Mouse (Mus musculus) ovary, postnatal 10 days (tissue): ENCODE data around the gene Slc29a4.

Source experiments
- DNase-seq: peaks from one replicate; pipeline ENCODE4 v3.0.0; 2022; ENCODE audit warnings: low spot score

Slc29a4 gene

DNA sequence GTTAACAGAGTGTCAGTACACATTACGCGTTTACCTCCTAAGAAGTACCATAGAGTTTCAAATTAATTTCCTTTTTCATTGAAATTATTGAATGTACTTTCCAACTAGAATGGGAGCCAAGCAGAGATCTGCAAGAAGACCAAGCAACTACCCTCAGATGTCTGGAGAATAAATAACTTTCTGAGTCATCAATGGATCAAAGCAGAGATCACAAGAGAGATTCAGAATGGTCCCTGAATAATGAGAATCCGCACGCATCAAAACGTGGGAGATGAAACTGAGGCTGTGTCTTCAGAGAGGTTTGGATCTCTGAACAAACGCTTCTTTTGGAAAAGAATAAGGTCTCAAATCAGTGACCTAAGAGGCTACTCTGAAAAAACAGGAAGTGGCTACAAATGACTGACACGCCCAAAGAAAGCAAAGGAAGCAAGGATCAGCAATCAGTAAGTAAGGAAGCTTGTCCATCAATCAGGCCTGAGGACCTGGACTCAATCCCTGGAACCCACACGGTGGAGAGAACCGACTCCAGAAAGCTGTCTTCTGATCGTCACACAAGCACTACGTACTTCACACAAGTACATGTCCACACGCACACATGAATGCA lies 54.8 kb downstream of the Slc29a4 start:
- DNase-seq: no peak

DNA sequence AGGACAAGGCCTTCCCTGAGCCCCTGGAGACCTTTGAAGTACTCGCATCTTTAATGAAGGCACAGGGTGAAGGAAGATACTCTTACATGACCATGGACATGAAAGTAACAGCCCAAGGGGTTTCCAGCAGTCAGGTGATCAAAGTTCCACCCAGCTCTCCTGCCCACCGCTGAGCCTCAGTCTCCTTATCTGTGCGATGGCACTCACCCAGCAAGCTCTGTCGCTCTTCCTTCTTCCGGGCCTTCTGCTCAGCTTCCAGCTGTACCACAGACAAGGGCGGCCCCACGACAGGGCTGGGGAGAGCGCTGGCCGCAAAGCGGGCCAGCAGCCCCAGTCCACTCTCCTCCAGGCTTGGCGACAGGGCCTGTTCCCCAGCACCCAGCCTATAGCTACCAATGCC lies 57.9 kb downstream of the Slc29a4 start:
- no peak for DNase-seq

DNA sequence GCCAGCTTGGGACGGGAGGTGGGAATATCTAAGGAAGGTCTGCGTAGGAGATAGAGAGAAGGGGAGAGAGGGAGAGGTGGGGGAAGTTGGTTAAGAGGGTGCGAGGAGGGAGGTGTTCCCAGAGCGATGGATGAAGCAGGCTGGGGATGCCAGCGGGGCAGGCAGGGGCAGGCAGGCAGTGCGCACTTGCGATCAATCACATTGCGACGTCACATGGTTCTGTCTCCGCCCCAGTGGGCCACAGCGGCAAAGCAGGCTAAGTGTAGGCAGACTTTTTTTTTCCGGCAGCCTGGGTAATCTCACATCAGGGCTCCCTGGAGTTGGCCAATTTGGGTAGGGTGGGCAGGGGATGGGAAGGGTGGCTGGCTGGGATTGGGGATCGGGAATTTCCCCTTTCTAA lies 59.9 kb downstream of the Slc29a4 start:
- no peak for DNase-seq

DNA sequence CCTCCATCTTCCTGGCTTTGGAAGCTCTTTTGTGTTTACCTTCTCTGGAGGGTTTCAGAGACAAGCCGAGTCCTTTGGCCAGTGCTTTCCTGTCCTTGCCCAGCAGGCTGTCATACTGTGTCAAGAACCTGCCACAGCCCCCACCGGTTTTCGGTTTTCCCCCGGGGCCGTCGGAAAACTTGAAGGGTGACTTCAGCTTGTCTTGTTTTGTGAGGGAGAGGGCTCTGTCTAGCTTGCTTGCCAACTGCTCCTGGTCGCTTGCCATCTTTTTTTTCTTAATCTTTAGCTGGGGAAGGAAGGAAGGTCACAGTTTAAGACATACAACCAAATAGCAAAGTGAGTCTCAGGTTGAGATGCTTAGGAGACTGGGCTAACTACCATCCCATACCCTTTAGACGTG lies 67.5 kb downstream of the Slc29a4 start:
- DNase-seq: no peak

DNA sequence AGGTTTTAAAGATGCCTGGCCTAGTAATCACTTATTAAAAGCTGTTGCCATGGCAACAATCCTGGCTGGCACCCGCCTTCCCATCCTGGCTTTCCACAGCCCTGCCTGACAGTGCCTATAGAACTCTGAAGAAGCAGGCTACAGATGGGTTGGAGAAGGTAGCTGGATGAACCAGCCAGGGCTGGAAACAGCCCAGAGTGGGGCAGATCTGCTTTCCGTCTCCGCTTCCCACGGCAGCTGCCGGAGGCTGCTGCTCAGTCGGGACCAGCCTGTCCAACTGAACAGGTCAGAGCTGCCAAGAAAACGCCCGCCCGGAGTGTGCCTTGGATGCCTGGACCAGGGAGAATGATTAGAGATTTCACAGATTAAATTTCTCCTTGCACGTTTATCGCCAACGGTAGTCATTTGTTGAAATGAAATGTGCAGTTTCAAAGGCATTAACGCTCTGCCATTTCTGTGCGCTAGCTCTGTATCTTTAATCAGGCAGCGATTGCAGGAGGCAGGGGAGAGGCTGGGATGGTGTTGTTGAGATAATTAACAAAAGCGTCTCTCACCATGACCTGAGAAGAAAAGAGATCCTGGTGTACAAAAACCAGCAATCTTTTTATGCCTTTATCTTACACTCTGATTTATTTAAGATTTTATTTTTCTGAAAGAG lies 69.1 kb downstream of the Slc29a4 start:
- DNase-seq: no peak

DNA sequence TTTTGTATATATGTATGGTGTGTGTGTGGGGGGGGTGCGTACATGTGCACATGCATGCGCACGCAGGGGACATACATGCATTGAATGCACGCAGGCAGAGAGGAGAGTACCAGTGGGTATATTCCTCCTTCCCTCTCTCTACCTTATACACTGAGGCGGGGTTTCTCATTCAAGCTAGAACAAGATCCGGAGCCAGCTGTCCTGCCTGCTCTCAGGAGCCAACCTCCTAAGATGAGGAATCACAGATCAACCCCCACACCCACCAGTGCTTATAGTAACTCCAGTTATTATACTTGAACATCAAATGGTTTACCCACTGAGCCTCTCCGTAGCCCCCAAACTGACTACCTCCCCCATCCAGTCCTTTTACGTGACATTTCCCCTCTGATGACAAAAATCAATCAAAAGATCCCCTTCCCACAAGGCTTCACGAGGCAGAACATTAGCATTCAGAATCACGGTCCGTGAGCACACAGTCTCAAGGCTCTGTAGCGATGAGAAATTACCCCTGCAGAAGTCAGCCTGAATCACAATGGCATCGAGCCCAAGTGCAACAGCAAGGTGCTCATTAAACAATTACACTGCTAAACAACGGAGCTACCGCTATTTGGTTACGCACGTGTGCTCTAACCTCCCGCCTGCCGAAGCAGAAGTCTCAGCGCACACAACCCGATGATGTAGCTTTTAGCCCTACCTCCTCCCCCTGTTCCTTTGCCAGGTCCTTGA lies 69.9 kb downstream of the Slc29a4 start:
- no peak for DNase-seq

DNA sequence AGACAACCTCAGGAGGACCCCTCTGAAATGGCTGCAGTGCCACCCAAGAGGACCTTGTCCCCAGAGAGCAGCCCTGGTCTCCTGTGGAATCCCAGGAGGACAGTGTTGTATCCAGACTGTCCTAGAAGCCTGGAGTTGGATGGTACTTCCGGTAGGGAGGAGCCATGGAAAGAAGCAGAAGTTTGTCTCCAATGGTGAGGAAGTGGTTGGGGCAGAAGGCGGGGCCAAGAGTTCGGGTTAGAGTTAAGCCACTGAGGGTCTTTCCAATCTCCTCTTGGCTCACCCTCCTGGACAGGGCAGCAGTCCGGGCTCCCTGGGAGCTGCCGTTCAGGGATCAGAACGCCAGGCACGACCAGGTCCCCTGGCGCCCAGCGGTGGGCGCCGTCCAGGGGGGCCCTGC lies 72.0 kb downstream of the Slc29a4 start:
- no peak for DNase-seq

DNA sequence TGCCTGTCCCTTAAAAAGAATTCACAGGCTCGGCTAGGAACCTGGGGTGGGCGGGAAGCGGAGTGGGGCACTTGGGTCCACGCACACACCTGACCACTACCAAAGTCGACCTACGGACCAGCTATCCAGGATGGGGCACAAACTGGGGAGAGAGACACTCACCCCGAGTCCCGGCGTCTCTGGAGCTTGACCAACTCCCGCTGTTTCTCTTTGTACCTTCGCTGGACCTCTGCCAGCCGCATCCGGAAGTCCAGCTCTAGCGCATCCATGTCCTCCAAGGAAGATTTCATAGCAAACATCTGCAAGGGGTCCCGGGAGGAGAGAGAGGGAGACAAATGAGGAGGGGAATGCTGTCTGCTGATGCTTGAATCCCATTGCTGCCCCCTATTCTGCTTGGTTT lies 72.6 kb downstream of the Slc29a4 start:
- no peak for DNase-seq

DNA sequence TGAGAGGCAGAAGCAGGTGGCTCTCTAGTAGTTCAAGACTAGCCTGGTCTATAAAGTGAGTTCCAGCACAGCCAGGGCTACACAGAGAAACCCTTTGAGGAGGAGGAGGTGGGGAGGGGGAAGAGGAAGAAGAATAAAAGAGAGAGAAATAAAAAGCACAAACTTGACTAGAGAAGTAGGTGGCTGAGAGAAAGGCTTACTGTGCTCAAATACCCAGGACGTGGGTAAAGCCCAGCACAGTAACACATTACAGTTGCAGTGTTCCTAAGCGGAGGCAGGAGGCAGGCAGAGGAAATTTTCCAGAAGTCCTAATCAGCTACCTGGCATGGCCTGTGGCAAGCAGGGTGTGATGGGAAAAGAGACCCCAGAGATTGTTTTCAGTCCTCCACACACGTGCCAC lies 74.4 kb downstream of the Slc29a4 start:
- DNase-seq: no peak

DNA sequence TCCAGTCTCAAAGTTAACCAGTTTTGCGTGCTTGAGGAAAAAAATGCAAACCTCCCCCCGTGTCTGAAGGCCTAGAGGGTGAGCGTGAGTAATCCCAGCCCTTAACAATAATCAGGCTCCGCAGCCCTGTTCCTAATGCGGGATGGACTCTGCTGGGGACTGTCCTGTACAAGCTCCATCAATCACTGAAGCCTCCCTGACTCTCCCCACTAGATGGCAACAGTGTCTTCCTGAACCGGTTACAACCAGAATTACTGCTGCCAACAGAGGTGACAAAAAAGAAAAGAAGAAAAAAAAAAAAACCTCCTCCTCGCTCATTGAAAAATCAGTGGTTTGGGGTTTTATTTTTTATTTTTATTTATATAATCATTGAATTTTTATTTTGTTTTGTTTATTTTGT lies 75.6 kb downstream of the Slc29a4 start:
- DNase-seq: no peak

DNA sequence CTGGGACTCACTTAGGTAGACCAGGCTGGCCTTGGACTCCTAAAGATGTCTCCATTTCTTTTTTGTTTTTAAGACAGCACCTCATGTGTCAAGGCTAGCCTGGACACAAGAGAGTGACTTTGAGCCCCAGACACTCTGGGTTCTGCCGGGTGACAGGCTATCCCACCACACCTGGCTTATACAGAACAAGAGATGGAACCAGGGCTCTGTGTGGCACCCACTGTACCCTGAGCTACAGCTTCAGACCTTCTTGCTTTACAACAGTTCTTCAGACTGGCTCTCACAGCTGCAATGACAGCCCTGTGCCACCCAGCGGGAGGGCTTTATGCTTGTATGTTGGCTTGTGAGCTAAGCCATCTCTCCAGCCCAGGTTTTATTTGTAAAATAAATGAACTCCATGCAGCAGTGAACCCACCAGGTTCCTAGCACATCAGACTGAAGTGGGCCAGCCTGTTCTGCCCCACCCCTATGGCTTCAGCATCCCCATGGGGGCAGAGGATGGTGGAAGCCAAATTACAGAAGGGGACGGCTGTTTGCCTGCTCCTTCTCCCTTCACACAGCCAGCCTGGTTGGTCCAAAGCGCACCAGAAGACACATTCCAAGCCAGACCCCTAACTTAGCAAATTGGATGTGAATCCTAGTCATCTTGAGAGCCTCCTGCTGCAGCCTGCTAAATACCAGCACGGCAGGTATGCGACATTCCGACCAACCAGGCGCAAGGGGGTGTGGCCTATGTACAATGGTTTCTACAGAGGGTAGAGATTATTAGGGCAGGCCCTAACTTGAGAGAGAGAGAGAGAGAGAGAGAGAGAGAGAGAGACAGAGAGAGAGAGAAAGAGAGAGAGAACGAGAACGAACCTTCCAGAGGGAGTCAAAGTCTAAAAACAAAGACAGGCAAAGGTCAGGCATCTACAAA lies 76.3 kb downstream of the Slc29a4 start:
- no peak for DNase-seq

DNA sequence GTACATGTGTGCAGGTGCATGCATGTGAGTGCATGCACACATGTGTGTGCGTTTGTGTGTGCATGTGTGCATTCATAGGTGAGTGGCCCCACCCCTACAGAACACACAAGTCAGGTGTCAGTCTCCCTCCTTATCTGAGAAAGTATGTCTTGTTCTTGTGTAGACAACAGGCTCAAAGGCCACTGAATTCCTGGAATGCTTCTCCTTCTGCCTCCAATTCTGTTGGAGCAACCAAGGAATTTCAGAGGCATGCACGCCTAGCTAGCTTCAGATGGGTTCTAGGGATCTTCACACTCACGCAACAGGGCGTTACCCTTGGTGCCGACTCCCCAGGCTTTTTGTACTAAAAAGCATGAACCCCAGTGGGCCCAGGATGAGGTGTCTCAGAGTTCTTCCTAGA lies 77.3 kb downstream of the Slc29a4 start:
- DNase-seq: no peak

DNA sequence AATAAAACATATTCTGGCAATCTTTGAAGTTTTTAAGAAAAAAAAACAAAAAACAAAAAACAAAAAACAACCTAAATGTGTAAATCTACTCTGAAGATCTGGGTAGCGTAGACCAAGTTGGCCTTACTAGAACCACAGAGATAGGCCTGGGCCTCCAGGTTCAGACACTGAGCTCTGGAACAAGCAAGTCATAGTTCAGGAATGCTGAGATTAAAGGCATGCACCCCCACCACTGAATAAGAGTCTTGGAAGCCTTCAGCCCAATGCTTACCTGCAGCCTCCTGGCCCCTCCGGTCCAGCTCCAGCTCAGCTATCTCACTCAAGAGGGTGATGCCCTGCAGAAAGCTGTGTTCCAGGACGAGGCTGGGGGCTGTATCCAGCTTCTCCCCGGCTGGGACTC lies 78.7 kb downstream of the Slc29a4 start:
- DNase-seq: no peak

DNA sequence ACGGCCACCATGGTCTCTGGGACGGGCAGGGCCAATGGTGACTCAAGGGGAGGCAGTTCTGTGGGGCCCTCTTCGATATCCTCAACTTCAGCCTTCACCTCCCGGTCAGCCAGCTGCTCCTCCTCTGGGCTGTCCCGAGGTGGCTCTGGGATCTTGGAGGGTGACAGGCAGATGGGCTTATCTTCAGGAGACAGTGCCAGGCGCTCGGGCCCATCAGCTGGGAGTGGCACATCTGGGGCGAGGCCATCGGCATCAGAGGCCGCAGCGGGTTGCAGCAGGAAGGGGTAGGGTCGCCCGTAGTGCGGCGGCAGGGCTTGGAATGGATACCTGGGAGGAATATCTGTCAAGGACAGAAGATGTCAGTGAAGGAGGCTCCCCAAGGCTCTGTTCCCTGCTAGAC lies 79.7 kb downstream of the Slc29a4 start:
- no peak for DNase-seq
